Mouse (Mus musculus): Measurements from ENCODE around the gene Smyd4. TPM values are rescaled to one million over a fixed set of nuclear protein-coding genes. Genes with fewer than 3 reads are reported as not detected.

The Smyd4 gene
- polyA plus RNA-seq, 1 experiment from 2014 or later: 12.8 TPM

- H3K4me3 ChIP-seq: no peak overlapping the region
- H3K27me3 ChIP-seq (replicated peaks): no peaks in the 10 kb centered on the region
- H3K4me2 ChIP-seq: no peak overlapping the region
- no peak overlapping the region for H3K9ac ChIP-seq
- no peak for ATAC-seq (ENCODE audit: insufficient number of reproducible peaks, low FRiP score)
- WGBS: 72% methylated on average over 7 of the region's 7 CpGs
- no peaks in the 10 kb centered on the region for H3K9me3 ChIP-seq (replicated peaks)
- H3K27ac ChIP-seq (ENCODE audit: poor library complexity, severe bottlenecking): no peak overlapping the region
- H3K4me1 ChIP-seq (replicated peaks): peaks cover 30% of the 10 kb centered on the region
- H3K36me3 ChIP-seq: no peaks in the 10 kb centered on the region
Measured at GRCm38 (mm10) chr11:75420037-75420436, 71.8 kb downstream of the Smyd4 start.

GRCm38 (mm10) chr11:75420810-75421374 lies 72.7 kb downstream of the Smyd4 start:
- H3K4me2 ChIP-seq: peak overlapping the region; percentile 60; the same call in 1 of the 2 replicates
- no peak overlapping the region for H3K27ac ChIP-seq (ENCODE audit: poor library complexity, severe bottlenecking)
- no peak overlapping the region for H3K4me3 ChIP-seq
- no peaks in the 10 kb centered on the region for H3K27me3 ChIP-seq (replicated peaks)
- no peaks in the 10 kb centered on the region for H3K9me3 ChIP-seq (replicated peaks)
- H3K36me3 ChIP-seq: no peaks in the 10 kb centered on the region
- peaks cover 23% of the 10 kb centered on the region for H3K4me1 ChIP-seq (replicated peaks)
- H3K9ac ChIP-seq: no peak overlapping the region
- WGBS: 72% methylated on average over 5 of the region's 5 CpGs
- no peak for ATAC-seq (ENCODE audit: insufficient number of reproducible peaks, low FRiP score)

DNA sequence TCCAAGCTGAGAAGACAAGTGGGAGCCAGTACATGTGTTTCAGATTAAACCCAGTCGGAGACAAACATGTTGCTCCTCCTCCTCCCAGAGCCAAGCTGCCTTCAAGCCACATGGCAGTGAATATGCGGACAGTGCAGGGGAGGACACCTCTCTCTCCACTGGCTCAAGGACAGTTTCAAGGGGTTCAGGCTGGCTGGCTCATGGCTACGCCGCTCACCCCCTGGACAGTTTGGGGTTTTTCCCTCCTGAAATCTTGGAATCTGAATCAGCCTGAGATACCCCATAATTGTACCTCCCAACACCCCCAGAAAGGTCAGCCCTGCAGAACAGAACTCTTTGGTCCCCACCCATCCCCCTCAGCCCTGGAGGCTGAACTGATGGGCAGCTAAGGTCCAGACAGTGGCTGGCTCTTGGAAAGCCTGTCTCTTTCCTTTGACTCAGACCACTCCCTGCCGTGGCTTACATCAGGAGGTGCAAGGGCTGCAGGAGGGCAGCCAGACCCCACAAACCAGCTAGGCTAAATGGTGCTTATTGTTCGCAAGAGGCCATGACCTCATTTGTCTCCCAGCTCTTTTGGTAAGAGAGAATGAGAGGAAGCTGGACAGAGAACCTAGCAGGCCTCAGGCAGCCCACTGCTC lies 73.3 kb downstream of the Smyd4 start:
- 0 out of 2 replicates have a peak overlapping the region, but pooled peaks have one; percentile 3 for H3K27ac ChIP-seq (ENCODE audit: poor library complexity, severe bottlenecking)
- WGBS: 49% methylated on average over 6 of the region's 6 CpGs

GRCm38 (mm10) chr11:75422013-75422792 lies 74.0 kb downstream of the Smyd4 start, which contains the start of gene Serpinf1:
Serpinf1 (minus strand) TSS chr11:75422701.
- no peaks in the 10 kb centered on the region for H3K9me3 ChIP-seq (replicated peaks)
- H3K4me2 ChIP-seq: peak within 1 kb of the TSS; percentile 60
- 37% methylated on average over 10 of the region's 10 CpGs for WGBS
- H3K9ac ChIP-seq: peak within 1 kb of the TSS; percentile 61
- H3K36me3 ChIP-seq: no peaks in the 10 kb centered on the region
- H3K4me1 ChIP-seq (replicated peaks): peaks cover 20% of the 10 kb centered on the region
- ATAC-seq (ENCODE audit: insufficient number of reproducible peaks, low FRiP score): 0 out of 2 replicates have a peak, but pooled peaks have one; percentile 18
- 0 out of 2 replicates have a peak within 1 kb of the TSS, but pooled peaks have one; percentile 3 for H3K27ac ChIP-seq (ENCODE audit: poor library complexity, severe bottlenecking)
- peak within 1 kb of the TSS; percentile 43 for H3K4me3 ChIP-seq
- H3K27me3 ChIP-seq (replicated peaks): no peaks in the 10 kb centered on the region

More for the DNA sequence above, 73.3 kb downstream of the Smyd4 start:
- no peak for ATAC-seq (ENCODE audit: insufficient number of reproducible peaks, low FRiP score)
- Histone ChIP-seq H3K9ac (peak overlapping the region; percentile 61), H3K4me3 (peak overlapping the region; percentile 43), H3K27me3 (replicated peaks) (no peaks in the 10 kb centered on the region), H3K9me3 (replicated peaks) (no peaks in the 10 kb centered on the region), H3K36me3 (no peaks in the 10 kb centered on the region), H3K4me1 (replicated peaks) (peaks cover 20% of the 10 kb centered on the region), H3K4me2 (peak overlapping the region; percentile 60)

DNA sequence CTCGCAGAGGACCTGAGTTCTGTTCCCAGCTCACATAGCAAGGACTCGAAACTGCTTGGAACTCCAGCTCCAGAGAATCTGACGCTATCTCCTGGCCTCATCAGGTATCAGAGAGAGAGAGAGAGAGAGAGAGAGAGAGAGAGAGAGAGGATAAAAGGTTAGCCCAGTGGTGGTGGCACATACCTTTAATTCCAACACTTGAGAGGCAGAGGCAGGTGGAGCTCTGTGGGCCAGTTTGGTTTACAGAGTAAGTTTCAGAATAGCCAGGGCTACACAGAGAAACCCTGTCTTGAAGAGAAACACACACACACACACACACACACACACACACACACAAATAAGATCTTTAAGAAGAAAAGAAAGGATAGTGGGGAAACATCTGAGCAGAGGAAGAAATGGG lies 74.9 kb downstream of the Smyd4 start:
- Histone ChIP-seq H3K4me1 (replicated peaks) (peaks cover 20% of the 10 kb centered on the region), H3K27ac (ENCODE audit: poor library complexity, severe bottlenecking) (no peak overlapping the region), H3K27me3 (replicated peaks) (no peaks in the 10 kb centered on the region), H3K36me3 (no peaks in the 10 kb centered on the region), H3K9me3 (replicated peaks) (no peaks in the 10 kb centered on the region), H3K4me3 (no peak overlapping the region), H3K4me2 (no peak overlapping the region), H3K9ac (no peak overlapping the region)
- 72% methylated on average over 3 of the region's 3 CpGs for WGBS
- no peak for ATAC-seq (ENCODE audit: insufficient number of reproducible peaks, low FRiP score)

DNA sequence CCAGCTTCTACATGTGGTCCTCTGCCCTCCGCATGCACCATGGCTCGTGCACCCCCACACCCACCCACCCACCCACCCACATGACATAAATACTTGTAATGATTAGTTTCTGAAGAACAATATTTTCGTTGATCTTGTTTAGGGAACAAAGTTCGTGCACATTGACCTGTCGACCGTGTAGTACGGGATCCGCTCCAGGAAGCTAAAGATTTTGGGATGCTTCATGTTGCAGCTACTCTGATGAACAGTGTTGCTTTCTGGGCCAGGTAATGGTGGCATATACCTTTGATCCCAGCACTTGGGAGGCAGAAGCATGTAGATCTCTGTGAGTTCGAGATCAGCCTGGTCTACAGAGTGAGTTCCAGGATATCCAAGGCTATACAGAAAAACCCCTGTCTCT lies 75.8 kb downstream of the Smyd4 start:
- Histone ChIP-seq H3K27me3 (replicated peaks) (no peaks in the 10 kb centered on the region), H3K9me3 (replicated peaks) (no peaks in the 10 kb centered on the region), H3K4me3 (no peak overlapping the region), H3K4me2 (no peak overlapping the region), H3K27ac (ENCODE audit: poor library complexity, severe bottlenecking) (no peak overlapping the region), H3K4me1 (replicated peaks) (peaks cover 20% of the 10 kb centered on the region), H3K9ac (no peak overlapping the region), H3K36me3 (no peaks in the 10 kb centered on the region)
- WGBS: 84% methylated on average over 9 of the region's 9 CpGs
- ATAC-seq (ENCODE audit: insufficient number of reproducible peaks, low FRiP score): no peak

GRCm38 (mm10) chr11:75424459-75424858 lies 76.2 kb downstream of the Smyd4 start:
- Histone ChIP-seq H3K27ac (ENCODE audit: poor library complexity, severe bottlenecking) (no peak overlapping the region), H3K9me3 (replicated peaks) (no peaks in the 10 kb centered on the region), H3K9ac (no peak overlapping the region), H3K4me3 (no peak overlapping the region), H3K27me3 (replicated peaks) (no peaks in the 10 kb centered on the region), H3K4me1 (replicated peaks) (peaks cover 20% of the 10 kb centered on the region), H3K4me2 (no peak overlapping the region), H3K36me3 (no peaks in the 10 kb centered on the region)
- no peak for ATAC-seq (ENCODE audit: insufficient number of reproducible peaks, low FRiP score)
- WGBS: 88% methylated on average over 3 of the region's 3 CpGs

DNA sequence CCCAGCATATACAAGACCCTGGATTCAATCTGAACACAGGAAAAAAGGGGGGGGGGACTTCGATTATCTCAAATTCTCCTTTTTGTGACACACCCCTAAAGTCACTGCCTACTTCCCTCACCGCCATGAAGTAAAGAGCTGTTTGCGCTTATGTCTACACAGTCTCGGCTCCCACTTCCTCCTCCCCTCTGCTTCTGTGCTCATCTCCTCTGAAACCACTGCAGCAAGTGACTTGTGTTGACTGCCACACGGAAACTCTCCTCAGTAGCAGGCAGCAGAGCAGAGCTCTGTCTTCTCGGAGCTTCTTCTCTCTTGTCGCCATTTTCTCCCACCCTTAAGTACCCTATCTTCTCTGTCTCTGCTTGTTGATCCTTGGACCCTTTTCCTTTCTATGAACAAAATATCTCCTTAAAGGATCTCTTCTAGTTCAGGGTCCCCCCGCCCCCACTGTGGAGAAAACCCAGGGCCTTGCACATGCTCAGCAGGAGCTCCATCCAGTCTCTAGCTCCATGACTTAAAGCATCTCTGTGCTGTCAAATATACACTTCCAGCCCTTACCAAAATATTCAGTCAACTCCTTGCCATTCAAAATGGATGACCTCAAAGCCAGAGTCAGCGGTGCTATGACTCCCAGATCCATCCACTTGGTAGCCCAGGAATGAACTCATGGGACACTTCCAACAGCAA lies 80.9 kb downstream of the Smyd4 start:
- no peaks in the 10 kb centered on the region for H3K4me1 ChIP-seq (replicated peaks)
- no peak overlapping the region for H3K9ac ChIP-seq
- 0 out of 2 replicates have a peak, but pooled peaks cover under 1% of the 10 kb centered on the region for H3K36me3 ChIP-seq
- no peak overlapping the region for H3K4me3 ChIP-seq
- no peak overlapping the region for H3K27ac ChIP-seq (ENCODE audit: poor library complexity, severe bottlenecking)
- peaks cover 4% of the 10 kb centered on the region; the same call in 1 of the 2 replicates for H3K9me3 ChIP-seq (replicated peaks)
- ATAC-seq (ENCODE audit: insufficient number of reproducible peaks, low FRiP score): no peak
- WGBS: 68% methylated on average over 9 of the region's 9 CpGs
- no peaks in the 10 kb centered on the region for H3K27me3 ChIP-seq (replicated peaks)
- no peak overlapping the region for H3K4me2 ChIP-seq

DNA sequence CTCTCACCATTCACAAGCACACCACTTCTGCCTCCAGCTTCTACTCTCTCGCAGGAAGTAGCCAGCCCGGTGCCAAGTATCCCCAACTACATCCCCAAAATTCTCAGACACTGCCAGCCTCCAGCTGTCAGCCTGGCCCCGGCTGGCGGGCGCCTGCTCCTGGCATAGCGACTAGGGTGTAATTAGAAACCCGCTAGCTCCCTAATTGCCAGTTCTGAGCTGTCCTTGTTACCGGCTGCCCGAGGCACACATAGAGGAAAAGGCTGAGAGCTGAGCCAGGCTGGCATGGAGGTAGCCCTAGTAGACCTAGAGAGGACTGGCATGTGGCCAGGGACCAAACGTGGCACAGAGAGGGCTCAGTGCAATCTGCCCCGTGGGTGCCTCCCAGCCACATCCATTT lies 83.1 kb downstream of the Smyd4 start:
- H3K4me3 ChIP-seq: no peak overlapping the region
- peaks cover 8% of the 10 kb centered on the region; the same call in 1 of the 2 replicates for H3K9me3 ChIP-seq (replicated peaks)
- WGBS: 76% methylated on average over 11 of the region's 11 CpGs
- ATAC-seq (ENCODE audit: insufficient number of reproducible peaks, low FRiP score): no peak
- no peaks in the 10 kb centered on the region for H3K27me3 ChIP-seq (replicated peaks)
- H3K4me1 ChIP-seq (replicated peaks): no peaks in the 10 kb centered on the region
- no peak overlapping the region for H3K4me2 ChIP-seq
- no peak overlapping the region for H3K9ac ChIP-seq
- H3K36me3 ChIP-seq: 0 out of 2 replicates have a peak, but pooled peaks cover 2% of the 10 kb centered on the region
- no peak overlapping the region for H3K27ac ChIP-seq (ENCODE audit: poor library complexity, severe bottlenecking)

DNA sequence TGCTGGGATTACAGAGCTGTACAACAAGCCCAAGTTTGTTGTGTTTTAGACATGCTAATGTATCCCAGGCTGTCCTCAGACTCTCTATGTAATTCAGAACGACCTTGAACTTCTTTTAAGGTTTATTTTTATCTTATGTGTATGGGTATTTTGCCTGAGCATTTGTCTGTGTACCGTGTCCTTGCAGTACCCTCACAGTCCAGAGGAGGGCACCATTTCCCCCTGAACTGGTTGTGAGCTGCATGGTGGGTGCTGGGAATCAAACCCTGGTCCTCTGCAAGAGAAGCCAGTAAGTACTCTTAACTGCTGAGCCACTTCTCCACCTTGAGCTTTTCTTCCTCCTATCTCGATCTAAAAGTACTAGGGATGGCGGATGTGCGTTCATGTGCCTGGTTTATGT lies 85.9 kb downstream of the Smyd4 start:
- peaks cover 6% of the 10 kb centered on the region; the same call in 1 of the 2 replicates for H3K4me1 ChIP-seq (replicated peaks)
- H3K9me3 ChIP-seq (replicated peaks): peaks cover 8% of the 10 kb centered on the region; the same call in 1 of the 2 replicates
- H3K4me2 ChIP-seq: no peak overlapping the region
- no peak overlapping the region for H3K27ac ChIP-seq (ENCODE audit: poor library complexity, severe bottlenecking)
- H3K4me3 ChIP-seq: no peak overlapping the region
- WGBS: 87% methylated on average over 5 of the region's 5 CpGs
- no peaks in the 10 kb centered on the region for H3K27me3 ChIP-seq (replicated peaks)
- no peak for ATAC-seq (ENCODE audit: insufficient number of reproducible peaks, low FRiP score)
- H3K9ac ChIP-seq: no peak overlapping the region
- 0 out of 2 replicates have a peak, but pooled peaks cover 2% of the 10 kb centered on the region for H3K36me3 ChIP-seq

Measured in heart, embryonic 12.5 days (tissue).